Mouse (Mus musculus): ENCODE measurements around the gene 1700084M14Rik.
"Not testable (repeated sequence)": the region's sequence is repeated elsewhere in the genome, so short reads cannot be mapped to it uniquely, and the experiment has no call there.

1700084M14Rik gene

DNA sequence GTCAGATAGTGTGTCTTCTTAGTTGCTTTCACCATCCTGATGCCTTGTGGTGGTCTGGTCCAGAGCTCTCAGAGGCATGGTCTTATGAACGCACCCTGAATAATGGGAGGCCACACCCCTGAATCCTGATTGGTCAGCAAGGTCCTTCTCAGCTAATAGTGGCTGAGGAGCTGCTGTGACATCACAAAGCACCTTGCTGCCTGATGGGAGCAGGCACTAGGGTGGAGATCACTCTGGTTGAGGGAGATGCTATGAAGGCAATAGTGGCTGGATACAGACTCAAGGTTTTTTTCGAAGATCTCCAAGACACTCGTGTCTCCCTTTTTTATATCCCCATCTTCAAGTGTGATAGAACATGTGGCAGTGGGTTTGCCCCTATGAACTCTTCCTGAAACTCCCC lies at the start of gene 1700084M14Rik:
Gene 1700084M14Rik (minus strand): TSS at position 101 of the 400 bp plus-strand sequence.
- not testable (repeated sequence) for DNase-seq

Data from right cerebral cortex, postnatal 25 days (tissue).